Mouse (Mus musculus) lung, adult 2 months (tissue): ENCODE measurements around the gene Mrps6.

ENCODE experiments used
- CTCF ChIP-seq: fragments of 200-500 bp; IDR thresholded peaks from 2 replicates; pipeline ENCODE4 v1.5.1; 2011; ENCODE audit warnings: mild to moderate bottlenecking, low read length, control low read depth; ENCODE audit not compliant: insufficient read depth
- POLR2A ChIP-seq: fragments of 200-500 bp; IDR thresholded peaks from 2 replicates; pipeline ENCODE4 v1.6.1; 2011; ENCODE audit warnings: low read depth, mild to moderate bottlenecking, control low read depth, low read length, borderline replicate concordance; ENCODE audit errors: extremely low read depth

DNA sequence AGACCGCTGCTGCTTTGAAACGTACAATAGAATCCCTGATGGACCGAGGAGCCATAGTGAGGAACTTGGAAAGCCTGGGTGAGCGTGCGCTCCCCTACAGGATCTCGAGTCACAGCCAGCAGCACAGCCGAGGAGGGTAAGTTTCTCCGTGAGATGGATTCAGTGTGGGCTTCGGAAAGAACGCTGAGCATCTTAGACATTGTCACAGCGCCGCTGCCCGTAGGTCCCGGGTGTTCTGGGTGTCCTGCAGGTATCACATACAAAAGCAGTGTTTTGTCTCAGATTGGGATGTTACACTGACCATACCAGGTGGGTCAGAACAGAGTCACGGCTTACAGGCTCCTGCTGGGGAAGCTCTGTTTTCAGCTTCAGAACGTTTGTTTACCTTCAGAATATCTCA is 41.5 kb downstream of the Mrps6 start:
- TF ChIP-seq CTCF (no peak), POLR2A (no peak)
